Mouse (Mus musculus) forebrain, embryonic 13.5 days (tissue): ENCODE results near the gene Erich6. TPM values are rescaled to one million over a fixed set of nuclear protein-coding genes. Genes with fewer than 3 reads are reported as not detected.
"Not testable (repeated sequence)": the region's sequence is repeated elsewhere in the genome, so short reads cannot be mapped to it uniquely, and the experiment has no call there.

Experiments
- ATAC-seq: fragments of 200-750 bp; cut with Nextera tagmentation; 2 replicates; pipeline ENCODE4 v1.8.0; 2017
- H3K27ac ChIP-seq: fragments of 300-500 bp; sonication (generic); 2 replicates; pipeline ENCODE4 v1.5.1; 2015; ENCODE audit warnings: inconsistent platforms, mild to moderate bottlenecking, moderate library complexity
- H3K27me3 ChIP-seq: fragments of 300-500 bp; sonication (generic); 2 replicates; pipeline ENCODE4 v1.6.1; 2015; ENCODE audit warnings: mild to moderate bottlenecking, inconsistent platforms
- H3K36me3 ChIP-seq: fragments of 300-500 bp; sonication (generic); 2 replicates; pipeline ENCODE4 v1.6.1; 2015; ENCODE audit warnings: mild to moderate bottlenecking, inconsistent platforms; ENCODE audit not compliant: poor library complexity, severe bottlenecking
- H3K4me1 ChIP-seq: fragments of 300-500 bp; sonication (generic); 2 replicates; pipeline ENCODE4 v1.6.1; 2015; ENCODE audit warnings: inconsistent platforms
- H3K4me2 ChIP-seq: fragments of 300-500 bp; sonication (generic); 2 replicates; pipeline ENCODE4 v1.6.1; 2015; ENCODE audit warnings: inconsistent platforms, mild to moderate bottlenecking, moderate library complexity
- H3K4me3 ChIP-seq: fragments of 300-500 bp; sonication (generic); 2 replicates; pipeline ENCODE4 v1.5.1; 2015; ENCODE audit warnings: mild to moderate bottlenecking, inconsistent platforms
- H3K9ac ChIP-seq: fragments of 300-500 bp; sonication (generic); 2 replicates; pipeline ENCODE4 v1.6.1; 2015; ENCODE audit warnings: mild to moderate bottlenecking, inconsistent platforms
- H3K9me3 ChIP-seq: fragments of 300-500 bp; sonication (generic); replicated peaks from 2 replicates; pipeline ENCODE4 v1.6.1; 2016; ENCODE audit warnings: inconsistent platforms
- WGBS: fragments of 180-500 bp; shearing (Covaris S2); methylation state at CpG from one replicate; pipeline ENCODE4 v1.1.7; 2015; 5-methylcytosine and 5-hydroxymethylcytosine counted together
- polyA plus RNA-seq: library from polyadenylated mRNA; unstranded; fragments of >200 nt; fragmentation: Nextera tagmentation; extraction: Ambion mirVana; gene quantifications from 2 replicates; pipeline ENCODE4 v1.2.1, GENCODE M21; 2015

The Erich6 gene
- polyA plus RNA-seq, 1 experiment from 2014 or later, result 0.09 TPM

DNA sequence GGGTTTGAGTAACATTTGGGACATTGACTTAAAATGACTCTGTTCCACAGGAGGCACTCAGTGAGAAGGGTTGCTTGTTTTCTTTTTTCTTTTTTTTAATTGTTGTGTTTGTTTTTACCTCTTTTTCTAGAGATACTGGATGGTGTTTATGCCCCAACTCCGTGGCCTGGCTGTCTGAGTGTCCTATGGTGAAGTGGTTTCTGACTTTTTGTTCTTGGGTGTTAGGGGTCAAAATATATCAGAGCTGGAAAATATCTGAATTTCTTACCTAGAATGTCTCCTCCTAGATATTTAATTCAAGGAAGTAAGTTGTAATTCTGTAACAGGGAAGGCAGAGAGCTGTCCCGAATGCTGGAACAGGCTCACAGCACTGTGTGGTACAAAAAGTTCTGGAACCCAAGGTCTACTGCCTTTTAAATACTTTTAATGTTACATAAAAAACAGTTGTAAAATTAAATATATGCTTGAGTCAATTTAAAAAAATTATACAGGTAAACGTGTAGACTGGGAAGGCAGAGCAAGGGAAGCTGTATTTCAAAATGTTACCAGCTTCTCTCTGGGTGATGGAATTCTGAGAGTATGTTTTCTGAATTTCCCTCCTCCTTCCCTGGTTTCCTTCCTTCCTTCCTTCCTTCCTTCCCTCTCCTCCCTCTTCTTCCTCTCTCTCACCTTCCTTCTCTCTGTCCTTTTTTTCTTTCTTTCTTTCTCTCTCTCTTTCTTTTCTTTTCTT lies 14.2 kb downstream of the Erich6 start:
- H3K9ac ChIP-seq, result no peak overlapping the region
- no peaks in the 10 kb centered on the region for H3K36me3 ChIP-seq
- H3K9me3 ChIP-seq, result no peaks in the 10 kb centered on the region
- H3K4me2 ChIP-seq, result no peak overlapping the region
- H3K27ac ChIP-seq, result no peak overlapping the region
- H3K4me3 ChIP-seq, result no peak overlapping the region
- no peaks in the 10 kb centered on the region for H3K27me3 ChIP-seq
- WGBS, result 75% methylated on average over 3 of the region's 3 CpGs
- no peaks in the 10 kb centered on the region for H3K4me1 ChIP-seq
- ATAC-seq, result no peak

DNA sequence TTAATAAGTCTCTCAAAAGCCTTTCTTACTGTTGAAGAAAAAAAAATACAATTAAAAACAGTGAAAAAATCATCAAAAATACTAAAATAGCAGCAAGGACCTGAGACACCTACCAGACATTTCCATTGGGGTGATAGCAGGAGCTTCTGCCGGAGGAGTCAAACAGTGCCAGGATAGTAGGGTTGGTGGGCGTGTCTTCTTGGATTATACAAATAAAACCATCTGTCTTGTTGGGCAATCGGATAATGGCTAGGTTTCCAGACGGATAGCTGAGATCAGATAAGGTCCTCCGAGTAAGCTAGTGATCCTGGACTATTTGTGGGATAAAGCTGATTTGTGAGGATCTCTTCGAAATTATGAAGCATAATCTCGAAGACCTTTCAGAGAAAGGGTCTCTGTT lies 15.9 kb downstream of the Erich6 start:
- H3K36me3 ChIP-seq, result no peaks in the 10 kb centered on the region
- H3K9ac ChIP-seq, result no peak overlapping the region
- H3K27ac ChIP-seq, result no peak overlapping the region
- no peak overlapping the region for H3K4me3 ChIP-seq
- no peaks in the 10 kb centered on the region for H3K27me3 ChIP-seq
- 87% methylated on average over 7 of the region's 7 CpGs for WGBS
- ATAC-seq, result no peak
- H3K4me2 ChIP-seq, result no peak overlapping the region
- H3K9me3 ChIP-seq, result no peaks in the 10 kb centered on the region
- no peaks in the 10 kb centered on the region for H3K4me1 ChIP-seq

- Histone ChIP-seq H3K9ac (no peak overlapping the region), H3K4me3 (no peak overlapping the region), H3K36me3 (no peaks in the 10 kb centered on the region), H3K4me2 (no peak overlapping the region), H3K9me3 (0 out of 2 replicates have a peak, but pooled peaks cover 5% of the 10 kb centered on the region), H3K4me1 (no peaks in the 10 kb centered on the region), H3K27me3 (no peaks in the 10 kb centered on the region), H3K27ac (no peak overlapping the region)
- WGBS, result 71% methylated on average over 5 of the region's 5 CpGs
- ATAC-seq, result no peak
Measured at GRCm38 (mm10) chr3:58609985-58610384, 27.0 kb downstream of the Erich6 start.

GRCm38 (mm10) chr3:58608506-58608905 lies 28.5 kb downstream of the Erich6 start:
- no peaks in the 10 kb centered on the region for H3K27me3 ChIP-seq
- no peak overlapping the region for H3K9ac ChIP-seq
- H3K4me2 ChIP-seq, result no peak overlapping the region
- no peak overlapping the region for H3K4me3 ChIP-seq
- WGBS, result 56% methylated on average over 4 of the region's 4 CpGs
- no peak for ATAC-seq
- H3K9me3 ChIP-seq, result 0 out of 2 replicates have a peak, but pooled peaks cover 5% of the 10 kb centered on the region
- no peaks in the 10 kb centered on the region for H3K36me3 ChIP-seq
- H3K27ac ChIP-seq, result no peak overlapping the region
- no peaks in the 10 kb centered on the region for H3K4me1 ChIP-seq

- H3K9me3 ChIP-seq, result no peaks in the 10 kb centered on the region
- H3K4me3 ChIP-seq, result no peak overlapping the region
- H3K27me3 ChIP-seq, result no peaks in the 10 kb centered on the region
- no peak overlapping the region for H3K27ac ChIP-seq
- no peak overlapping the region for H3K9ac ChIP-seq
- no peak overlapping the region for H3K4me2 ChIP-seq
- WGBS, result 54% methylated on average over 5 of the region's 5 CpGs
- no peaks in the 10 kb centered on the region for H3K4me1 ChIP-seq
- H3K36me3 ChIP-seq, result peaks cover 28% of the 10 kb centered on the region
- no peak for ATAC-seq
Measured at GRCm38 (mm10) chr3:58593623-58594022, 43.4 kb downstream of the Erich6 start.

DNA sequence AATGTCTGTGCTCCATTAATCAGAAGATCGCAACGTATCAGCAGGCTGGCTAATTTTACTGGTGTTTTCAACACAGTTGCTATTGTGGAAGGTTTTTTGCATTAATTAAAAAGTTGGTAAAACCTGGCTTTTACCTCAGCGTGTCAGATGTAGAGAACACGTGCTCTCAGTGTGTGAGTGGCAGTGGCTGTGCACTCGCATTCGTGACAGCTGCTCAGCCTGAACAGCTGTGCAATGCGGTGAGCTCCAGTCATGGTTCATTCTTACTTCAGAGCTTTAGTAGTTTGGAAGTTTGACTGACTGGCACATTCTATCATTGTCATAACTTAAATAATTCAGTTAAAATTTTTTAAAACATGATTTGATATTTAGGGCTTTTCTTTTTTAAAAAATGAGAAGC lies 44.3 kb downstream of the Erich6 start:
- 88% methylated on average over 7 of the region's 7 CpGs for WGBS
- not testable (repeated sequence) for H3K27ac ChIP-seq, H3K4me2 ChIP-seq

GRCm38 (mm10) chr3:58590544-58590943 lies 46.5 kb downstream of the Erich6 start:
- H3K4me2 ChIP-seq, ATAC-seq, H3K4me3 ChIP-seq, H3K27me3 ChIP-seq, H3K4me1 ChIP-seq, H3K9me3 ChIP-seq, H3K27ac ChIP-seq, H3K9ac ChIP-seq: not testable (repeated sequence)
- 97% methylated on average over 4 of the region's 4 CpGs for WGBS
- peaks cover 46% of the 10 kb centered on the region for H3K36me3 ChIP-seq

More for the DNA sequence above, 44.3 kb downstream of the Erich6 start:
- H3K27me3 ChIP-seq, H3K4me3 ChIP-seq, H3K9ac ChIP-seq, H3K9me3 ChIP-seq, H3K4me1 ChIP-seq: not testable (repeated sequence)
- peaks cover 33% of the 10 kb centered on the region for H3K36me3 ChIP-seq
- 0 out of 2 replicates have a peak, but pooled peaks have one; percentile 16 for ATAC-seq

- no peak overlapping the region for H3K27ac ChIP-seq
- peaks cover 11% of the 10 kb centered on the region for H3K4me1 ChIP-seq
- no peak overlapping the region for H3K4me2 ChIP-seq
- H3K9me3 ChIP-seq, result no peaks in the 10 kb centered on the region
- peaks cover 25% of the 10 kb centered on the region for H3K36me3 ChIP-seq
- H3K9ac ChIP-seq, result no peak overlapping the region
- ATAC-seq, result no peak
- H3K27me3 ChIP-seq, result no peaks in the 10 kb centered on the region
- WGBS, result 91% methylated on average over 5 of the region's 5 CpGs
- H3K4me3 ChIP-seq, result no peak overlapping the region
Measured at GRCm38 (mm10) chr3:58582788-58583426, 54.1 kb downstream of the Erich6 start.

GRCm38 (mm10) chr3:58582297-58582696 lies 54.7 kb downstream of the Erich6 start:
- WGBS, result 90% methylated on average over 5 of the region's 5 CpGs
- no peaks in the 10 kb centered on the region for H3K9me3 ChIP-seq

DNA sequence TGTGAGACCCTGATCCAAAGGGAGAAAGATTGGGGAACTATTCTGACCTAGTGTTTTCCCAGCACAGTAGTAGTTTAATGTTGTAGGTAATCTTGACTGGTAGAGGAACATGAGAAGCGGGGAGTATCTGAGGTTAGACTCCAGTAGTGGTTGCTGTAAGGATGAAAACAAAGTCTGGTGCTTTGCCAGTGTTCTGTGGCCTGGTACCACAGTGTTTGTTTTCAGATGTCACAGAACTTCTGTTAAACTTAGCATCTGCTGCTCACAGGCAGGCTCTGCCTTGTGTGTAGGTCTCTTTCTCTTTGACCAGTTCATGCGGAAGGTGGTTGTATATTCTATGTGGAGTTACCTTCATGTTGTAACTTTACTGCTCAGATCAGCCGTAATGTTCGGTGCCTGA lies 55.5 kb downstream of the Erich6 start:
- Histone ChIP-seq H3K9me3 (no peaks in the 10 kb centered on the region), H3K4me3 (no peak overlapping the region), H3K4me1 (peaks cover 13% of the 10 kb centered on the region), H3K36me3 (peaks cover 12% of the 10 kb centered on the region), H3K9ac (no peak overlapping the region), H3K27me3 (no peaks in the 10 kb centered on the region), H3K4me2 (no peak overlapping the region), H3K27ac (no peak overlapping the region)
- 95% methylated on average over 4 of the region's 4 CpGs for WGBS
- no peak for ATAC-seq

More at GRCm38 (mm10) chr3:58582297-58582696, 54.7 kb downstream of the Erich6 start:
- no peak overlapping the region for H3K9ac ChIP-seq
- H3K4me1 ChIP-seq, result peaks cover 13% of the 10 kb centered on the region
- no peak for ATAC-seq
- peaks cover 18% of the 10 kb centered on the region for H3K36me3 ChIP-seq
- no peak overlapping the region for H3K4me3 ChIP-seq
- H3K27ac ChIP-seq, result no peak overlapping the region
- H3K4me2 ChIP-seq, result no peak overlapping the region
- no peaks in the 10 kb centered on the region for H3K27me3 ChIP-seq

- 20% methylated on average over 8 of the region's 8 CpGs for WGBS
- Histone ChIP-seq H3K27ac (peak overlapping the region; percentile 100), H3K9ac (peak overlapping the region; percentile 99), H3K27me3 (no peaks in the 10 kb centered on the region), H3K9me3 (no peaks in the 10 kb centered on the region), H3K4me3 (peak overlapping the region; percentile 86), H3K4me1 (peaks cover 13% of the 10 kb centered on the region), H3K36me3 (peaks cover 5% of the 10 kb centered on the region; the same call in 1 of the 2 replicates), H3K4me2 (peak overlapping the region; percentile 62)
- no peak for ATAC-seq
Measured at GRCm38 (mm10) chr3:58577506-58578050, 59.4 kb downstream of the Erich6 start.

DNA sequence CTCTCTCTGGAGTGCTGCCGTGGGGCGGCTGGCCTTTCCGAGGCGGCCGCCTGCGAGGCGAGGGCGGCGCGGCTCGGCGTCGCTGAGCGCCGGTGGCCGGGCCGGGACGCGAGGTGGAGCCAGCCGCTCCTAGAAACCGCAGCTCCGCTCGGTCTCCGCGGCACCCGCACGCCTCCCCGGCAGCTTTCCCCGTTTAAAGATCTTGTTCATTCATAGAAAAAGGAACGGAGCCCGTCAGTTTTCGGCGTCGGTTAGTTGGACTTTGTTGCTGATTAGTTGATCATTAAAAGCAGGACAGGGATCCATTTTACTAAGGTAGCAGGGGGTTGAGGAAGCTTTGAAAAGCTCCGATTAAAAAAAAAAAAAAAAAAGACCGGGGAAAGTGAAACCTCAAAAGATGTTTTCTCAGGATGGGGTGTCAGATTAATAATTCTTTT lies 59.9 kb downstream of the Erich6 start:
- Histone ChIP-seq H3K4me2 (peak overlapping the region; percentile 62), H3K36me3 (peaks cover 5% of the 10 kb centered on the region; the same call in 1 of the 2 replicates), H3K9me3 (no peaks in the 10 kb centered on the region), H3K4me1 (peaks cover 13% of the 10 kb centered on the region), H3K27ac (peak overlapping the region; percentile 100), H3K9ac (peak overlapping the region; percentile 99), H3K27me3 (no peaks in the 10 kb centered on the region), H3K4me3 (peak overlapping the region; percentile 86)
- peak; percentile 77 for ATAC-seq
- WGBS, result under 1% methylated on average over 36 of the region's 36 CpGs
